ENCODE assay signal across 10 mouse cellular contexts in the genomic region with DNA sequence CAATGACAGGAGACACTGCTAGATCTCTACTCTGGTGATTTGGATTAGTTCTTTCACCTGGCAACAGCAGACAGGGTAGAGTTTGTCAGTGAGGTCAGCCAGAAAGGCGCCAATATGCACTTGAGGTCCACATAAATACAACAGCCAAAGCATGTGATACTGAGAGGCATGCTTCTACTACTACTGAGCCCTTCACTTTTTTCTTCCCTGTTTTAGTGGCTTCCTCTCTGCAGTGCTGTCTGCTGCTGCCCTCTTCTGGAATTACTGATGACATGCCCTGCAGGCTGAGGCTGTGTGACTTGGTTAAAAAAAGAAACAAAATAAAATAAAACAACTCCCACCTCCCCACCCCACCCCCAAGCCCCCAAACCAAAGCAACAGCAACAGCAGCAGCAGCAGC.
DNase-seq lines count a peak whose midpoint lies in the region; ATAC-seq and TF ChIP-seq lines count a peak whose summit lies in the region.
"Had no signal": no experiment of that assay in that cellular context is flagged by ENCODE, and none has a peak within 500 bp of the region (broad histone marks: within the 10 kb centered on the region; RNA-seq: fewer than 3 reads in every experiment).

No protein-coding gene starts in this region.

- H3K36me3 ChIP-seq in E14TG2a.4 (ENCODE audit: insufficient read depth, low read length) = no peaks in the 10 kb centered on the region
- H3K36me3 ChIP-seq in embryonic facial prominence, embryonic 10.5 days (replicated peaks) = no peaks in the 10 kb centered on the region
- no peaks in the 10 kb centered on the region for H3K36me3 ChIP-seq in kidney, embryonic 14.5 days (ENCODE audit: control insufficient read depth, insufficient read depth, low read length)
- H3K36me3 ChIP-seq in midbrain, embryonic 10.5 days = no peaks in the 10 kb centered on the region
- H3K36me3 ChIP-seq: G1E had no signal

- no peaks in the 10 kb centered on the region for H3K9me3 ChIP-seq in E14TG2a.4 (ENCODE audit: low read length)
- H3K9me3 ChIP-seq in embryonic facial prominence, embryonic 10.5 days = no peaks in the 10 kb centered on the region
- no peaks in the 10 kb centered on the region for H3K9me3 ChIP-seq in kidney, embryonic 14.5 days (ENCODE audit: control insufficient read depth, low read length)
- no peaks in the 10 kb centered on the region for H3K9me3 ChIP-seq in midbrain, embryonic 10.5 days (replicated peaks)
- H3K9me3 ChIP-seq: G1E; megakaryocyte, embryonic 14.5 days had no signal

- ATAC-seq in frontal cortex, adult (ENCODE audit: low TSS enrichment) = peak; percentile 73
- peak; percentile 49; the same call in 1 of the 2 replicates for ATAC-seq in kidney, embryonic 14.5 days (ENCODE audit: low FRiP score, low TSS enrichment)

- H3K27ac ChIP-seq in embryonic facial prominence, embryonic 10.5 days (replicated peaks) = no peak overlapping the region
- no peak overlapping the region for H3K27ac ChIP-seq in kidney, embryonic 14.5 days (ENCODE audit: low read depth, low read length)
- H3K27ac ChIP-seq in midbrain, embryonic 10.5 days (replicated peaks) = no peak overlapping the region

- H3K9ac ChIP-seq in kidney, embryonic 14.5 days (ENCODE audit: low read depth, low read length) = no peak overlapping the region

- peak; percentile 14; the same call in 1 of the 2 replicates for TF ChIP-seq CTCF in E14TG2a.4 (conservative IDR thresholded peaks at IDR 0.05; ENCODE audit: low read length)

- 0 out of 2 replicates have a peak, but pooled peaks cover 6% of the 10 kb centered on the region for H3K27me3 ChIP-seq in E14TG2a.4 (ENCODE audit: insufficient read depth, low read length)
- H3K27me3 ChIP-seq in embryonic facial prominence, embryonic 10.5 days (replicated peaks; ENCODE audit: low read depth, poor library complexity, severe bottlenecking) = peaks cover 20% of the 10 kb centered on the region
- H3K27me3 ChIP-seq in kidney, embryonic 14.5 days (ENCODE audit: control insufficient read depth, insufficient read depth, low read length) = no peaks in the 10 kb centered on the region
- peaks cover 32% of the 10 kb centered on the region for H3K27me3 ChIP-seq in midbrain, embryonic 10.5 days (ENCODE audit: low read depth, poor library complexity, severe bottlenecking)

- H3K4me2 ChIP-seq in kidney, embryonic 14.5 days (replicated peaks; ENCODE audit: low read depth, low read length) = no peak overlapping the region

- H3K4me1 ChIP-seq in E14TG2a.4 (replicated peaks; ENCODE audit: low read depth, low read length) = no peaks in the 10 kb centered on the region
- no peaks in the 10 kb centered on the region for H3K4me1 ChIP-seq in embryonic facial prominence, embryonic 10.5 days
- H3K4me1 ChIP-seq in kidney, embryonic 14.5 days (ENCODE audit: control insufficient read depth, insufficient read depth, low read length) = no peaks in the 10 kb centered on the region
- peaks cover 5% of the 10 kb centered on the region for H3K4me1 ChIP-seq in midbrain, embryonic 10.5 days

- DNase-seq in frontal cortex, postnatal 14 days (ENCODE audit: low spot score in 2 of 2) = no peak
- peak; percentile 25 for DNase-seq in embryonic facial prominence, embryonic 10.5 days (ENCODE audit: low spot score)
- peak; percentile 32 for DNase-seq in midbrain, embryonic 10.5 days (ENCODE audit: low spot score)
- no peak for DNase-seq in spleen, adult 18-20 months
- no peak for DNase-seq in frontal cortex, postnatal 25 days (ENCODE audit: low spot score in 2 of 2)

- 29% methylated on average over 1 of the region's 1 CpGs for WGBS in embryonic facial prominence, embryonic 10.5 days
- 22% methylated on average over 1 of the region's 1 CpGs for WGBS in kidney, embryonic 14.5 days
- WGBS in midbrain, embryonic 10.5 days = 14% methylated on average over 1 of the region's 1 CpGs

- no peak overlapping the region for H3K4me3 ChIP-seq in E14TG2a.4 (replicated peaks; ENCODE audit: low read length)
- H3K4me3 ChIP-seq in embryonic facial prominence, embryonic 10.5 days = no peak overlapping the region
- no peak overlapping the region for H3K4me3 ChIP-seq in kidney, embryonic 14.5 days (ENCODE audit: low read length)
- no peak overlapping the region for H3K4me3 ChIP-seq in midbrain, embryonic 10.5 days
- H3K4me3 ChIP-seq: megakaryocyte, embryonic 14.5 days had no signal

Comparison
In these comparisons a context has a peak if more than half of its experiments do, and no peak if none do; other contexts are left out.
1. DNase-seq: peak in embryonic facial prominence, embryonic 10.5 days (single experiment) and midbrain, embryonic 10.5 days (single experiment); none in frontal cortex, postnatal 14 days (0 of 2), spleen, adult 18-20 months (0 of 2) and frontal cortex, postnatal 25 days (0 of 2).